Mouse (Mus musculus) limb, embryonic 12.5 days (tissue): ENCODE data around the gene Gm28048. TPM values are rescaled to one million over a fixed set of nuclear protein-coding genes. Genes with fewer than 3 reads are reported as not detected.

Source experiments
- ATAC-seq: fragments of 200-750 bp; cut with Nextera tagmentation; 2 replicates; pipeline ENCODE4 v1.8.0; 2017; ENCODE audit warnings: low read depth, moderate TSS enrichment; ENCODE audit not compliant: insufficient number of reproducible peaks, insufficient read depth, low FRiP score, low TSS enrichment
- H3K27ac ChIP-seq: fragments of 300-500 bp; sonication (generic); 2 replicates; pipeline ENCODE4 v1.5.1; 2016; ENCODE audit warnings: mild to moderate bottlenecking, moderate library complexity
- H3K27me3 ChIP-seq: fragments of 300-500 bp; sonication (generic); 2 replicates; pipeline ENCODE4 v1.6.1; 2016; ENCODE audit warnings: mild to moderate bottlenecking, moderate library complexity
- H3K36me3 ChIP-seq: fragments of 300-500 bp; sonication (generic); 2 replicates; pipeline ENCODE4 v1.6.1; 2016; ENCODE audit warnings: mild to moderate bottlenecking, moderate library complexity
- H3K4me1 ChIP-seq: fragments of 300-500 bp; sonication (generic); replicated peaks from 2 replicates; pipeline ENCODE4 v1.6.1; 2016
- H3K4me2 ChIP-seq: fragments of 300-500 bp; sonication (generic); 2 replicates; pipeline ENCODE4 v1.6.1; 2016; ENCODE audit warnings: mild to moderate bottlenecking, moderate library complexity
- H3K4me3 ChIP-seq: fragments of 300-500 bp; sonication (generic); replicated peaks from 2 replicates; pipeline ENCODE4 v1.5.1; 2016; ENCODE audit warnings: mild to moderate bottlenecking
- H3K9ac ChIP-seq: fragments of 300-500 bp; sonication (generic); replicated peaks from 2 replicates; pipeline ENCODE4 v1.6.1; 2016; ENCODE audit warnings: mild to moderate bottlenecking, moderate library complexity
- H3K9me3 ChIP-seq: fragments of 300-500 bp; sonication (generic); 2 replicates; pipeline ENCODE4 v1.6.1; 2016; ENCODE audit warnings: mild to moderate bottlenecking, moderate library complexity
- WGBS: fragments of 180-500 bp; shearing (Covaris S2); methylation state at CpG from one replicate; pipeline ENCODE4 v1.1.7; 2016; 5-methylcytosine and 5-hydroxymethylcytosine counted together
- polyA plus RNA-seq: library from polyadenylated mRNA; unstranded; fragments of >200 nt; fragmentation: Nextera tagmentation; extraction: Ambion mirVana; gene quantifications from 2 replicates; pipeline ENCODE4 v1.2.1, GENCODE M21; 2016

Gm28048 gene
- polyA plus RNA-seq, 1 experiment from 2014 or later = 5.9 TPM

DNA sequence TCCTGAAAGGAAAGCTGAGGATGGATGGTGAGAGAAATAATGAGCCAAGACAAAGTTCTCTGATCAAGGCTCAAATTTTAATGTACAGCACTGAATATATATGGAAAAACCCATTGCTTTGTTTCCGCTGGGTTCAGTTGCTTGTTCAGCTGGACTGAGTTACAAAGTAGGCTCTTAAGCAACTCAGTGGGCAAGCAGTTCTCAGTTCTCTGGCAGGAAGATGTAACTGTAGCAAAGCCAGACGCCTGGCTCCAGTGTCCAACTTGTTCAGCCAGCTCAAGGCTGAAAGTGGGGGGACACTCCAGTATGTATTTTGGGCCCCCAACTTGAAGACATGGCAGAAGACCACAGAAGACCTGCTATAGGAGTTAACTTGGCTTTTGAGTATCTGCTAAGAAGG lies 194.1 kb downstream of the Gm28048 start:
- Histone ChIP-seq H3K36me3 (no peaks in the 10 kb centered on the region), H3K4me3 (no peak overlapping the region), H3K27ac (no peak overlapping the region), H3K27me3 (no peaks in the 10 kb centered on the region), H3K4me2 (no peak overlapping the region), H3K9ac (no peak overlapping the region), H3K9me3 (no peaks in the 10 kb centered on the region), H3K4me1 (no peaks in the 10 kb centered on the region)
- ATAC-seq = no peak
- WGBS = 87% methylated on average over 2 of the region's 2 CpGs

Other genes with a start within 250 kb of the Gm28048 start
- gene B3gnt2, start 121.1 kb downstream of the Gm28048 start, polyA plus RNA-seq = 4.1 and 6.4 TPM in 2 replicates
- gene Zrsr1, start 10.1 kb downstream of the Gm28048 start, polyA plus RNA-seq = 2.9 and 3.0 TPM in 2 replicates
- gene Commd1, start 292 bp upstream of the Gm28048 start, polyA plus RNA-seq = 382 and 388 TPM in 2 replicates
- gene Cct4, start 8.4 kb upstream of the Gm28048 start, polyA plus RNA-seq = 325 and 347 TPM in 2 replicates
- 2.3 and 3.3 TPM in 2 replicates for gene Fam161a, start 25.4 kb upstream of the Gm28048 start, polyA plus RNA-seq